Mouse (Mus musculus) adrenal gland (tissue): ENCODE measurements around the gene Cacng4.

Experiments
- intact Hi-C: fragments of 180-260 bp; cut with DNase I; formaldehyde crosslinking; loops from one replicate; pipeline ENCODE4 v1.15.1; 2025

Cacng4 gene

DNA sequence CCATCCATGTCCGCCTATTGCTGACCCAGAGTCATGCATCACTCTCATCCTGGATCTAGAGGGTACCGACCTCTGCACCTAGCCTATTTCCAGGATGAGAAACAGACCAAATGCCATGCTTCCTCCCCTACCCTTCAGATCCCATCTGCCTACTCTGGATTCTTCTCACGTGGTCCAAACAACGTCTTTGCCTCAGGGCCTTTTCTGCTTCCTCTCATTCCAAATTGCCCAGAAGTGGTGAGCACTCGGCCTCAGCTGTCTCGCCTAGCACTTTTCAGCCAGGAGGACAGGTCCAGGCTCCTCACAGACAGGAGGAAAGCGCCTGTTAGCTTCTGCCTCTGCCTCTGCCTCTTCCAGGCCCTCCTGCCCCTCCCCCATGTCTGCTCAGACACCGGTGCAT lies 21.0 kb downstream of the Cacng4 start:
- intact Hi-C loops, result no loop called here

DNA sequence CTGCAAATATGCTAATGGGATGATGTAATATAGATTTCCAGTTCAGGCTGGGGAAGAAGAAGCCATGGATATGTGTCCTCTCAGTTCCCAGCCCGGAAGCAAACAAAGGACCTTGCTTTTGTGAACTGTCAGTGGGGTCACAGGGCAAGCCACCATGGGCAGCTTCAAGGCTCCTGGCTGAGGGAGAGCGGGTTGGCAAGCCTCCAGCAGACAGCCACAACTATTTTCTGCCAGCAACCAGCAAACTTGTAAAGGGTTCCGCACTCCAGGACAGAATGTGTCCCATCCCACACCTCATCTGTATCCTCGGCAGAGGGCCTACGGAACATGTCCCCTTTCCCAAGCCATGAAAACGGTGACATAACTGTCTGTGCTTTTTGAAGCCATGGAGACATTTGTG lies 22.4 kb downstream of the Cacng4 start:
- intact Hi-C loops, result no loop called here

DNA sequence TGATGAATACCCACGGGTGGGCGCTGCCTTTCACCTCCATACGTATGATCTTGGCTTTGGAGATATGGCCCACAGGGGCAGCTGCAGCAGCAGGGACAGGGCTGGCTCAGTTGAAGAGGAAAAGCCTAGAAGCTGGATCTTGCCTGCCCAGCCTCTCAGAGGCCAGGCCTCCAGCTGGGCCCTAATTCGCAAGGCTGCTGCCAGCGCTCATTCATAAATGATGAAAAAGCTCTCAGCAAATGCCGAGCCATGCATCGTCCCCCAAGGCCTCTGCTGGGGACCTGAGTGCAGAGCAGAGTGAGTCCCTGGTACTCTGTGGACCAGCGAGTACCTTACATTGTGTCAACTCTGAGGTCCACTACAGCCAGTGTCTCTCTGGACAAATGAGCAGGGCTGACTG lies 26.0 kb downstream of the Cacng4 start:
- intact Hi-C loops, result no loop called here

DNA sequence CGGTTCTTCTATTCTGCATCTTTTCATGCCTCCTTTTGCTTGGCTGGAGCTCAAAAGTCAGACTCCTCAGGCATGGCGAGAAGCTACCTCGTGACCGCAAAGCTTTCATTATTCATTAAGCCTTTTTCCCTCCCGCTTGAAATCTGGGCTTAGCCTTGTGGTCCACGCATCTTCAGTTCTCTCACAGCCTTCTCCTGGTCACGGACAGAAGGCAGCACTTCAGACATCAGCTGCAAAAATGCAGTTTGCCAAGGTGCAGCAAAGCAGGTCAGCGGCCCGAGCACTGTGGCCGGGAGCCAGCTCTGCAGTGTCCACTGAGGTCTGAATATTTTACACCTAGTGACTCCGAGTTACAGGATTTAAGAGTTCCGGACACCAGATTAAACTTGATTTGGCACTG lies 27.4 kb downstream of the Cacng4 start:
- intact Hi-C loops, result no loop called here

GRCm38 (mm10) chr11:107762688-107763460 lies 31.5 kb downstream of the Cacng4 start:
- intact Hi-C loops, result no loop called here

DNA sequence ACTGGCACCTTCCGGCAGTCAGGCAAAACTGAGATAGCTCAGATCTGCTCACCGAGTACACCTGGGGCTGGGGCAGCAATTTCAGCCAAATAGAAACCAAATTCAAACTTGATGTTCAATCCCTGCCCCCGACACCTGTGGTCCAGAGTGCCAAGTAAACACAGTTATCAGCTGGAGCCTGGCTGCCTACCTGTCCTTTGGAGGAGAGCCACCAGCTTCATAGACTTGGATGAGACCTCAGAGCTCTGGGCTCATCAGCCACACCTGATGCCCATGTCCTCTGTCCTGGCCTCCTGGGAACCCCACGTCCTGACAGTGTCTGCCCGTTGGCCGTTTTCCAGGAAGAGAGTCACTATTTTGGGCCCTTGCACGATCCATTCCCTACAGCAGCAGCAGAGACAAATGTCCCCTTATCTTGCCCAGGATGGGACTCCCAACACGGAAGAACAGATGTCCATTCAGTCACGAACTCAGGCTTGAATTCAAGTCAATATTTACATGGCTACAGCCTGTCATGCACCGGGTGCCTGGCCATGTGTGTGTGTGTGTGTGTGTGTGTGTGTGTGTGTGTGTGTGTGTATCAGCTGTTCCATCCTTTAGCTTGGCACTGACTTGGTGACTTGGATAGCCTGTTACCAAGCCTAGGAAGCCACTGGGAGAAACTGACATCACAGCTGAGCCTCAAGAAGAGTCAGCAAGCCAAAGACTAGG lies 32.4 kb downstream of the Cacng4 start:
- intact Hi-C loops, result no loop called here

DNA sequence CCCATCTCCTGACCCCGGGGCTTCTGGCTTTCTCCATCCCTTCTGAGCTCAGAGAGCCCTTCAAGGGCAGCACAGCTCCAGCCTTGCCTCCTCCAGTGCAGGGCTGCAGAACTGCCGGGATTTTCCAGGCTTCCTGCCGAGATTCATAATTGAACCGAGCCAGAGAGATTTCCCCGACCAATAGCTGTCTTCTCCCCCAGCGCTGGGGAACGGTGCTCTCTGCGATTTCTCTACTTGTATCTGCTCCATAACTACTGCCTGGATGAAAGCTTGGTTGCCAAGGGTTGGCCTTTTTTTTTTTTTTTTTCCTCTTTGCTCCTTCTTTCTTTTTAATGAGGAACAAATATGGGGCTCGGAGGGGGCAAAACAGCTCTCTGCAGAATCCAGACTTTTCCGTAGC lies 34.4 kb downstream of the Cacng4 start:
- intact Hi-C loops, result no loop called here

GRCm38 (mm10) chr11:107759516-107759915 lies 34.8 kb downstream of the Cacng4 start:
- intact Hi-C loops, result no loop called here

- intact Hi-C loops, result no loop called here
Measured at GRCm38 (mm10) chr11:107749114-107749513, 45.2 kb downstream of the Cacng4 start.

- intact Hi-C loops, result no loop called here
Measured at GRCm38 (mm10) chr11:107748243-107749035, 45.9 kb downstream of the Cacng4 start.

GRCm38 (mm10) chr11:107743100-107743499 lies 51.3 kb downstream of the Cacng4 start:
- intact Hi-C loops, result no loop called here

GRCm38 (mm10) chr11:107738418-107739099 lies 55.8 kb downstream of the Cacng4 start:
- intact Hi-C loops, result no loop called here

DNA sequence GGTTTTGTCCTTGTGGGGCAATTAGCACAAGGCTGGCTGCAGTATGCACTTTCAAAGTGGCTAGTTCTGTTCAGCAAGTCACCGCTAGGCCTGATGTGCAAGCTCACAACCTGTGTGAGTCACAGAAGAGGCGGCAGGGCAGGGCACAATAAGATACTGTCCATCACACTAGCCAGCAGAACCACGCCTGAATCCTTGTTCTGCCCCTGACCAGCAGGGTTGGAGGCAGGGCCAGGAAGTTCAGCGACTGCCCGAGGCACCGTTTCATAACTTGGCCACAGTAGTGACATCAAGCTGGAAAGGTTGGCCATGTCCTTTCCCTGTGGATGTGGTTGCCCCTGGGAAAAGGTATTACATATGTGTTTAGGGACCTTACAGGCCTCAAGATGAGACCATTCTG lies 56.5 kb downstream of the Cacng4 start:
- intact Hi-C loops, result no loop called here

DNA sequence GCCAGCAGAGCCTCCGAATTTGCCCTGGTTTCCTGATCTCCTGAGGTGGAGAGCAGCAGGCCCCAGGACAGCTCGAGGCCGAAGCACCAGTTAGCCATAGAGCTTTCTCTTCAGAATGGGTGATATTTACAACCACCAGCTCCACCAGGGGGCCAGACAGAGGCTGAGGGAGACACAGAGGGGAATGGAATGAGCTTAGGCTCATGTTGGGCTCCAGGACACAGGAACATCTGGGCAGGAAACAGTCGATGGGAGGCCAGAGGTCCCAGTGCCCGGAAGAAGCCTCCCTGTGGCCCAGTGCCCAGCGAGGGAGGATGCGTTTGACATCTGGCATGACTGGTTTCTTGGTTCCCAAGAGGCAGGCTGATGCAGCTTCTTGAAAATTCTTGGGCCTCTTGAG lies 60.2 kb downstream of the Cacng4 start:
- intact Hi-C loops, result no loop called here

DNA sequence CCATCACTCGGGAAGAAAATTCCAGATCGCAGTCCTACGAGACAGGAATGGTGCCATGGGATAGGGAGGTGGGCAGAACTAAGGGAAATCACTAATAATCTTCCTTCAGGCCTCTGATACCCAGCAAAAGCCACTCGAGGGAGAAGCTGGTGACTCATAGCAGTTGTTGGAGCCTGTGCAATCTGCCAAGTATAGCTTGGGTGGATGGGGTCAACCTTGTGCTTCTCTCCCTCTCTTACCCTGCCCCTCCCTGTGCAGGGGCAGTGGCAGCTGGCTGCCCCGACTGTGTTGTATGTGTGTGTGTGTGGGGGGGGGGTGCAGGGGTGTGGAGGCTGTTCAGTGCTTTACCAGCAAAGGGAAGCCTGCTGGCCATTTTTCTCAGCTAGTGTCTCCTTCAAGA lies 62.9 kb downstream of the Cacng4 start:
- intact Hi-C loops, result no loop called here

DNA sequence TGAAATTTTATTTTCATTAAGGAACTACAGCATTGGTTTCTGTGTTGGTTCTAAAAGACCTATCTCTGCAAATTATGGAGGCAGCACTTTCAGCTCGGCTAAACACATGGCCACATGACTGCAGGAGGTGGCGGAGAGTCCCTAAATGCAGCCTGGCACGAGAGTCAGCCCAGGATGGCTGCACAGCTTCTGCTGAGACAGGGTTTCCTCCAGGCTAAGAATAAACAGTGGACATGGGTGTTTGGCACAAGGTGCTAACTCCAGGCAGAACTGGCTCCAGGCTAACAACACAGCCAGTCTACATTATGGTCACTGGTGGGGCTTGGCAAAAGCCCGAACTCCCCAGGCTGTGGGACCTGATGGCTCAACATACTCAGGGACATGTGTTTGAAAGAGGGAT lies 63.4 kb downstream of the Cacng4 start:
- intact Hi-C loops, result no loop called here

GRCm38 (mm10) chr11:107729141-107729540 lies 65.2 kb downstream of the Cacng4 start:
- intact Hi-C loops, result no loop called here

DNA sequence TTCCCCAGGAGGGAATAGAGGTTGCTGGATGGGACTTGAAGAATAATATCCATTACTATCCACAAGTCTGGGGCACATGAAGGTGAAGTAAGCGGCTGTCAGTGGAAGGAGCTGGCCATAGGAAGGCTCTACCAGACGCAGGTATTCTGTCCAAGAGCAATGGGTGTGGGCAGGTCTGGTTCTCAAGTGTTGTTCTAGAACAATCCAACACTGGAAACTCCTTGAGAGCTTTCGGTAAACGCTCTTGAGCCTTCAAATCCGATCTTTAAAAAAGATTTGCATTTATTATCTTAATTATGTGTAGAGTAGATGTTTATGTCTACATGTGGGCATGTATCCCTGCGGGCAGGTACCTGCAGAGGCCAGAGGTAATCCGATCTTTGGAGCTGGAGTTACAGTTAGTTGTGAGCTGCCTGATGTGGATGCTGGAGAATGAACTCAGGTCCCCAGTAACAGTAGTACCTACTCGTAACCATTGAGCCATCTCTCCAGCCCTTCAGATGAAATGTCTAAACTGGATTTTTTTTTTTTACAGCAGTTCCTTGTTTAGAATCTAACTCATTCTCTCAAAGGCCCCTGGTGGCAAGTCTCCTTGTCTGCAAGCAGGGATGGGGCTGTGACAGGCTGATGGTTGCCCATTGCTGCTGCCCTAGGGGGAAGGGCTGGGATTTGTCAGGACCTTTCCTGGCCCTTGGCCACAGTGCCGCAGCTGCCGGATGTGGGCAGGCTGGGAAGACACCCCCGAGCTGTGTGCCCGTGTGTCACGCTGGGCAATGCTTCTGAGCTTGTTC lies 66.1 kb downstream of the Cacng4 start:
- intact Hi-C loops, result no loop called here

GRCm38 (mm10) chr11:107724603-107725002 lies 69.8 kb downstream of the Cacng4 start:
- intact Hi-C loops, result no loop called here

GRCm38 (mm10) chr11:107721057-107721456 lies 73.3 kb downstream of the Cacng4 start:
- intact Hi-C loops, result no loop called here
